Comparison of ENCODE assay signal across 14 mouse cellular contexts in genomic region chr1:12519601-12520000, GRCm38 (mm10).
"Had no signal": no experiment of that assay in that cellular context is flagged by ENCODE, and none has a peak within 500 bp of the region (broad histone marks: within the 10 kb centered on the region; RNA-seq: fewer than 3 reads in every experiment).

No protein-coding gene starts in this region.

- H3K4me3 ChIP-seq: midbrain, embryonic 13.5 days; midbrain, embryonic 15.5 days; neural tube, embryonic 12.5 days; stomach, embryonic 15.5 days had no signal

- H3K9me3 ChIP-seq: midbrain, embryonic 13.5 days; midbrain, embryonic 15.5 days; neural tube, embryonic 12.5 days; stomach, embryonic 15.5 days had no signal

- H3K4me1 ChIP-seq: midbrain, embryonic 13.5 days; midbrain, embryonic 15.5 days; neural tube, embryonic 12.5 days; stomach, embryonic 15.5 days had no signal

- H3K4me2 ChIP-seq: lung, embryonic 14.5 days; midbrain, embryonic 11.5 days; midbrain, embryonic 13.5 days; midbrain, embryonic 15.5 days; neural tube, embryonic 12.5 days; stomach, embryonic 15.5 days had no signal

- H3K27ac ChIP-seq: midbrain, embryonic 13.5 days; midbrain, embryonic 15.5 days; neural tube, embryonic 12.5 days; stomach, embryonic 15.5 days; stomach, postnatal 0 days had no signal

- H3K9ac ChIP-seq: lung, embryonic 14.5 days; midbrain, embryonic 13.5 days; midbrain, embryonic 15.5 days; neural tube, embryonic 12.5 days; stomach, embryonic 15.5 days had no signal

- H3K36me3 ChIP-seq: midbrain, embryonic 13.5 days; midbrain, embryonic 15.5 days; neural tube, embryonic 12.5 days; stomach, embryonic 15.5 days had no signal

- DNase-seq: lung, adult 18-20 months; lung, embryonic 14.5 days; lung, postnatal 10 days; lung, postnatal 4 days; right cerebral cortex, postnatal 14 days; thymus, adult 18-20 months; thymus, postnatal 14 days; thymus, postnatal 36 days had no signal

- ATAC-seq: midbrain, embryonic 13.5 days; midbrain, embryonic 15.5 days had no signal

- H3K27me3 ChIP-seq: midbrain, embryonic 13.5 days; midbrain, embryonic 15.5 days; neural tube, embryonic 12.5 days; stomach, embryonic 15.5 days had no signal
